Mouse (Mus musculus): Measurements from ENCODE around the gene Dok4. TPM values are rescaled to one million over a fixed set of nuclear protein-coding genes. Genes with fewer than 3 reads are reported as not detected.

The Dok4 gene
- polyA plus RNA-seq (2017; shearing (Covaris generic)): 3.1 TPM

DNA sequence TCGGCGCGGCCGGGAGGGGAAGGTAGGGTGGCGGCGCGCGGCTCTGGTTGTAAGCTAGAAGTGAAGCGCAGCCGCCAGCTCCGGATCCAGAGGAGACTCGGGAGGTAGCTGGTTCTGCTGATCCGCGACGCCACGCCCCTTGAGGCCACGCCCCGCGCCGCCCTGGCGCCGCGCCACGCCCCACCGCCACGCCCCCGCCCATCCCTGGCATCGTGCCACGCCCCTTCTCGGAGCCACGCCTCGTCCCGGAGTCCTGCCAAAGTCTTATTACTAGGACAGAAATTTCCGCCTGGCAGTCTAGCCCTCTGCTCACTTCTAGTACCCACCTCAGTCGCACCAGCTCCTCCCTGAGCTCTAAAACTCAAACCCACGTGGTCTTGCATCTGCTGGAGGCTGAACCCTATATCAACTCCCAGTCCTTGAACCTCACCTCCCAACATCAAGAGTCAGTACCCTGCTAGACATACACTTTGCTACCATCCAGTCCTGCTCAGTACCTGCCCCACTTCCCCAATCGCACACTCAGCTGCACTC is at the start of gene Dok4:
Gene Dok4, minus strand, starts transcription at position 134 of the 534 bp plus-strand sequence.

GRCm38 (mm10) chr8:94923405-94923804 is 47.3 kb upstream of the Dok4 start, which contains the start of gene Adgrg5:
TSS of gene Adgrg5 (plus strand) at chr8:94923694.

GRCm38 (mm10) chr8:94917851-94918495 is 41.8 kb upstream of the Dok4 start, which contains the start of gene Ccdc102a:
TSS of gene Ccdc102a (minus strand) at chr8:94918098.

GRCm38 (mm10) chr8:94857346-94858173 is 18.6 kb downstream of the Dok4 start, which contains the start of gene Polr2c:
TSS of gene Polr2c (plus strand) at chr8:94857450.

DNA sequence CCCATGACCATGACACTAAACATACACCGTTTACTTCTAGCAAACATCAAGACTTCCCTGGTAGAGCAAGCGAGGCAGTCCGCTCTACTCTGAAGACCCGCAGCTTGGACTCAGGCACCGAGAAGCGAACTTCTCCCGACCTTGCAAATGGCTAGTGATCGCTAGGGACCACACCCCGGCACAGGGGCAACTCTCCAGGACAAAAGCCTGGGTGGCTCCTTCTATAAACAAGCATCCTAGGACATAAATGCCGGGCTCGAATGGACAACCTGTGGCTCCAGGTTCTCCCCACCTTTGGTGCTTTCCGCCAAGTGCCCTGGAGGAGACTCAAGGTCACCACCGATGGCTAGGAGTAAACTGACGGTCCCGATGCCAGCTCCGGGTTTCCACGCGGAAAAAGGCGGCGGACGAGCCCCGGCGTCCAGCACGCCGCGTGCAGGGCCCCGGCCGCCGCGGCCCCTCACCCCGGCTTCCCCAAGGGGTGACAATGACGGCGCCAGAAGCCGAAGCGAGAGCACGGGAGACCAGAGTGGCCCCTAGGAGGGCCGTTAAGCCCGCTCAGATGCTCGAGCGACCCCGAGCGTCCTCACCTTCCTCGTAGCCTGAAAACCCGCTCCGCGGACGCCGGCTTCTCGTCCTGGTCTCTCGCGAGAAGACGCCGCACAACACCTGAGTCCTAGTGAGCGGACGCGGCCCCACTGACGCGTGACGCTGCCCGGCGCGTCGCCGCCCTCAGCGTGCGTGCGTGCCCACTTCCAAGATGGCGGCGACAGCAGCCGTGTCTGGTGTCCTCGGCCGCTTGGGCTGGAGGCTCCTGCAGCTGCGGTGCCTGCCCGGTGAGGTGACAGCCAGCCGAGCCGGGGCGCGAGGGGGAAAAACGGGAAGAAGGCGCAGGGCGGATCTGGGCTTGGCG is 38.2 kb downstream of the Dok4 start, which contains the start of the genes Coq9 and Ciapin1:
Gene Coq9, plus strand, starts transcription at position 660 of the 913 bp plus-strand sequence.
Gene Ciapin1, minus strand, starts transcription at position 697 of the 913 bp plus-strand sequence.

Other genes with a start within 250 kb of the Dok4 start
- 191 TPM for gene Arl2bp, start 209.7 kb downstream of the Dok4 start, polyA plus RNA-seq (2017; shearing (Covaris generic))
- not detected for gene Pllp, start 180.1 kb downstream of the Dok4 start, polyA plus RNA-seq (2017; shearing (Covaris generic))
- not detected for gene Ccl22, start 130.7 kb downstream of the Dok4 start, polyA plus RNA-seq (2017; shearing (Covaris generic))
- gene Cx3cl1, start 104.3 kb downstream of the Dok4 start, polyA plus RNA-seq (2017; shearing (Covaris generic)): 0.31 TPM
- not detected for gene Ccl17, start 65.9 kb downstream of the Dok4 start, polyA plus RNA-seq (2017; shearing (Covaris generic))
- gene Coq9, start 38.0 kb downstream of the Dok4 start, polyA plus RNA-seq (2017; shearing (Covaris generic)): 66.1 TPM
- gene Ciapin1, start 38.0 kb downstream of the Dok4 start, polyA plus RNA-seq (2017; shearing (Covaris generic)): 91.4 TPM
- gene Polr2c, start 18.9 kb downstream of the Dok4 start, polyA plus RNA-seq (2017; shearing (Covaris generic)): 105 TPM
- 0.87 TPM for gene Ccdc102a, start 41.8 kb upstream of the Dok4 start, polyA plus RNA-seq (2017; shearing (Covaris generic))
- not detected for gene Adgrg5, start 47.4 kb upstream of the Dok4 start, polyA plus RNA-seq (2017; shearing (Covaris generic))
- 4.9 TPM for gene Adgrg1, start 98.4 kb upstream of the Dok4 start, polyA plus RNA-seq (2017; shearing (Covaris generic))
- 0.48 TPM for gene Adgrg3, start 141.4 kb upstream of the Dok4 start, polyA plus RNA-seq (2017; shearing (Covaris generic))
- not detected for gene Drc7, start 178.8 kb upstream of the Dok4 start, polyA plus RNA-seq (2017; shearing (Covaris generic))
- gene Katnb1, start 204.9 kb upstream of the Dok4 start, polyA plus RNA-seq (2017; shearing (Covaris generic)): 16.0 TPM